Mouse (Mus musculus): ENCODE measurements at regions not wholly inside any gene's neighbourhood (a gene's known extent, or its start where the extent isn't known, plus 50 kb on each side); places are given as distances from the start of the nearest gene placed in this dataset.
A peak's percentile ranks its signal among the peaks of the same experiment; 100 is the strongest.

GRCm38 (mm10) chr6:73368836-73369141 lies 100.7 kb downstream of the 4931417E11Rik start:
- Histone ChIP-seq H3K4me1 (replicated peaks; ENCODE audit: low read depth, low read length) (peaks cover 19% of the 10 kb centered on the region), H3K9me3 (ENCODE audit: low read length) (0 out of 2 replicates have a peak, but pooled peaks cover 2% of the 10 kb centered on the region), H3K36me3 (ENCODE audit: insufficient read depth, low read length) (no peaks in the 10 kb centered on the region), H3K27me3 (ENCODE audit: insufficient read depth, low read length) (peaks cover 9% of the 10 kb centered on the region), H3K4me3 (replicated peaks; ENCODE audit: low read length) (0 out of 2 replicates have a peak overlapping the region, but pooled peaks have one; percentile 3)
- no peak for TF ChIP-seq POU5F1 (IDR thresholded peaks at IDR 0.05; ENCODE audit: borderline replicate concordance, low read length)

- H3K27me3 ChIP-seq (ENCODE audit: insufficient read depth, low read length), result peaks cover 14% of the 10 kb centered on the region
- TF ChIP-seq POU5F1 (IDR thresholded peaks at IDR 0.05; ENCODE audit: borderline replicate concordance, low read length) (0 out of 2 replicates have a peak, but pooled peaks have one; percentile 31), CTCF (conservative IDR thresholded peaks at IDR 0.05; ENCODE audit: low read length) (no peak)
- no peaks in the 10 kb centered on the region for H3K9me3 ChIP-seq (ENCODE audit: low read length)
- H3K36me3 ChIP-seq (ENCODE audit: insufficient read depth, low read length), result no peaks in the 10 kb centered on the region
- peaks cover 19% of the 10 kb centered on the region for H3K4me1 ChIP-seq (replicated peaks; ENCODE audit: low read depth, low read length)
- 0 out of 2 replicates have a peak overlapping the region, but pooled peaks have one; percentile 3 for H3K4me3 ChIP-seq (replicated peaks; ENCODE audit: low read length)
These were observed 101.2 kb downstream of the 4931417E11Rik start for GRCm38 (mm10) chr6:73368047-73368835.

- H3K9me3 ChIP-seq (ENCODE audit: low read length), result no peaks in the 10 kb centered on the region
- peak; percentile 69 for TF ChIP-seq CTCF (conservative IDR thresholded peaks at IDR 0.05; ENCODE audit: low read length)
- no peak for TF ChIP-seq NANOG (IDR thresholded peaks at IDR 0.05; ENCODE audit: borderline replicate concordance, low read length)
- TF ChIP-seq POU5F1 (IDR thresholded peaks at IDR 0.05; ENCODE audit: borderline replicate concordance, low read length), result no peak
- no peak overlapping the region for H3K4me3 ChIP-seq (replicated peaks; ENCODE audit: low read length)
- peaks cover 19% of the 10 kb centered on the region for H3K4me1 ChIP-seq (replicated peaks; ENCODE audit: low read depth, low read length)
- H3K36me3 ChIP-seq (ENCODE audit: insufficient read depth, low read length), result no peaks in the 10 kb centered on the region
- peaks cover 19% of the 10 kb centered on the region for H3K27me3 ChIP-seq (ENCODE audit: insufficient read depth, low read length)
These were observed 101.9 kb downstream of the 4931417E11Rik start for GRCm38 (mm10) chr6:73367616-73368015.

- TF ChIP-seq NANOG (IDR thresholded peaks at IDR 0.05; ENCODE audit: borderline replicate concordance, low read length) (no peak), POU5F1 (IDR thresholded peaks at IDR 0.05; ENCODE audit: borderline replicate concordance, low read length) (no peak), CTCF (conservative IDR thresholded peaks at IDR 0.05; ENCODE audit: low read length) (no peak)
- H3K9me3 ChIP-seq (ENCODE audit: low read length), result no peaks in the 10 kb centered on the region
- H3K27me3 ChIP-seq (ENCODE audit: insufficient read depth, low read length), result peaks cover 25% of the 10 kb centered on the region
- H3K4me3 ChIP-seq (replicated peaks; ENCODE audit: low read length), result no peak overlapping the region
- H3K4me1 ChIP-seq (replicated peaks; ENCODE audit: low read depth, low read length), result peaks cover 19% of the 10 kb centered on the region
- no peaks in the 10 kb centered on the region for H3K36me3 ChIP-seq (ENCODE audit: insufficient read depth, low read length)
These were observed 102.8 kb downstream of the 4931417E11Rik start for GRCm38 (mm10) chr6:73366626-73367025.

- TF ChIP-seq POU5F1 (IDR thresholded peaks at IDR 0.05; ENCODE audit: borderline replicate concordance, low read length), result no peak
- TF ChIP-seq NANOG (IDR thresholded peaks at IDR 0.05; ENCODE audit: borderline replicate concordance, low read length), result no peak
- no peak for TF ChIP-seq CTCF (conservative IDR thresholded peaks at IDR 0.05; ENCODE audit: low read length)
- H3K9me3 ChIP-seq (ENCODE audit: low read length), result no peaks in the 10 kb centered on the region
- H3K36me3 ChIP-seq (ENCODE audit: insufficient read depth, low read length), result no peaks in the 10 kb centered on the region
- peaks cover 19% of the 10 kb centered on the region for H3K4me1 ChIP-seq (replicated peaks; ENCODE audit: low read depth, low read length)
- peaks cover 29% of the 10 kb centered on the region for H3K27me3 ChIP-seq (ENCODE audit: insufficient read depth, low read length)
- H3K4me3 ChIP-seq (replicated peaks; ENCODE audit: low read length), result no peak overlapping the region
These were observed 104.2 kb downstream of the 4931417E11Rik start for GRCm38 (mm10) chr6:73365306-73365705.

- peaks cover 4% of the 10 kb centered on the region; the same call in 1 of the 2 replicates for H3K27me3 ChIP-seq (ENCODE audit: insufficient read depth, low read length)
- no peaks in the 10 kb centered on the region for H3K4me1 ChIP-seq (replicated peaks; ENCODE audit: low read depth, low read length)
- no peak overlapping the region for H3K4me3 ChIP-seq (replicated peaks; ENCODE audit: low read length)
- no peaks in the 10 kb centered on the region for H3K36me3 ChIP-seq (ENCODE audit: insufficient read depth, low read length)
- TF ChIP-seq CTCF (conservative IDR thresholded peaks at IDR 0.05; ENCODE audit: low read length) (peak; percentile 63), POU5F1 (IDR thresholded peaks at IDR 0.05; ENCODE audit: borderline replicate concordance, low read length) (no peak)
- H3K9me3 ChIP-seq (ENCODE audit: low read length), result peaks cover 9% of the 10 kb centered on the region
These were observed 86.8 kb downstream of the Suclg1 start for GRCm38 (mm10) chr6:73334995-73335394.

- Histone ChIP-seq H3K4me1 (replicated peaks; ENCODE audit: low read depth, low read length) (no peaks in the 10 kb centered on the region), H3K4me3 (replicated peaks; ENCODE audit: low read length) (no peak overlapping the region), H3K27me3 (ENCODE audit: insufficient read depth, low read length) (peaks cover 4% of the 10 kb centered on the region; the same call in 1 of the 2 replicates), H3K9me3 (ENCODE audit: low read length) (no peaks in the 10 kb centered on the region; the same call in none of the 2 replicates), H3K36me3 (ENCODE audit: insufficient read depth, low read length) (no peaks in the 10 kb centered on the region)
- TF ChIP-seq POU5F1 (IDR thresholded peaks at IDR 0.05; ENCODE audit: borderline replicate concordance, low read length) (no peak), NANOG (IDR thresholded peaks at IDR 0.05; ENCODE audit: borderline replicate concordance, low read length) (no peak)
These were observed 81.5 kb downstream of the Suclg1 start for GRCm38 (mm10) chr6:73329666-73330065.
